Mouse (Mus musculus) fat pad, adult 2 months (tissue): ENCODE measurements around the gene Ttpal.
"Not testable (repeated sequence)": the region's sequence is repeated elsewhere in the genome, so short reads cannot be mapped to it uniquely, and the experiment has no call there.

Experiments used
- DNase-seq: peaks from one replicate; pipeline ENCODE4 v3.0.0-alpha.2; 2011; ENCODE audit warnings: low read depth, low spot score; ENCODE audit errors: extremely low read depth

Ttpal gene

DNA sequence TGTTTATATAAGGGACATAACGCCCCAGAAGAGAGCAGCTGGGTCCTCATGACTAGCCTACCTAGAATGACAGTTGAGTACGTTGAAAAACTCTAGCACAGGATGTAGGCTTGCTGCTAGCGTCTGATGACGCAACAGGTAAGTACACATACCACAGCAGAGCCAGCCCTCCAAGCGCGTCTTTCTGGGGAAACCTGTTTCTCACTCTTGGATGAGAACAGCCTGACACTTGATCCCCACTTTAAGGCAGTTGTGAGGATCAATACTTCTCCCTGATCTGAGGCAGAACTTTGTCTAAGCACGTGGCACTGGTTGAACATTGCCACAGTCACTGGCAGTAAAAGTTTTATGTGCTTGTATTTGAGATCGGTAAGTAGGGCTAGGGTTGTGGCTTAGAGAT lies 18.3 kb downstream of the Ttpal start:
- DNase-seq: peak; percentile 74

DNA sequence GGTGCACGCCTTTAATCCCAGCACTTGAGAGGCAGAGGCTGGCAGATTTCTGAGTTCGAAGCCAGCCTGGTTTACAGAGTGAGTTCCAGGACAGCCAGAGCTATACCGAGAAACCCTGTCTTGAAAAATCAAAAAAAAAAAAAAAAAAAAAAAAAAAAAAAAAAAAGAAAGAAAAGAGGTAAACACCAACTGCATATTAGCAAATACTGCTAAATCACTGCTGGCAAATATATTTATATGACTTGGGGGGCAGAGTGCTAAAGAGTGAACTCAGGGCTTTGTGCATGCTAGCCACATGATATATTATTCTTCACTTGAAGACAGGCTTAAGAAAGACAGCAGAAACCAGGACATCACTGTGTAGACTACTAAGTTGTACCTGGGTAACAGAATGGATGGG lies 19.3 kb downstream of the Ttpal start:
- DNase-seq: not testable (repeated sequence)

DNA sequence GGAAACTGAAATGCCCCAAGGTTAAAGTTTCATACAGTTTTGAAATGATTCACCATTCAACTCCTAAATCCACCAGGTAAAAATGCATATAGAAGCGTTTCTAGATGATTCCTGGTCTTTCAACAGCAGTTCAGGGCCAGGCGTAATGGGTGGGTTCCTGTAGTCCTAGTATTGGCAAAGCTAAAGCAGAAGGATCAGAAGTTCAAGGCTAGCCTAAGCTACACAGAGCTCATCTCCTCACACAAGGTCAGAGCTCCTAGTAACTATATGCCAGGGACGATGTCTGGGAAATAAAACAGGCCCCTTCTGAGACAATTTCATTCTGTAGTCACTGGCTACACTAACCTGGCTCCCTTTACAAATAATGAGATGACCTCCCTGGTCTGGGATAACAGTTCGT lies 29.1 kb downstream of the Ttpal start:
- no peak for DNase-seq

DNA sequence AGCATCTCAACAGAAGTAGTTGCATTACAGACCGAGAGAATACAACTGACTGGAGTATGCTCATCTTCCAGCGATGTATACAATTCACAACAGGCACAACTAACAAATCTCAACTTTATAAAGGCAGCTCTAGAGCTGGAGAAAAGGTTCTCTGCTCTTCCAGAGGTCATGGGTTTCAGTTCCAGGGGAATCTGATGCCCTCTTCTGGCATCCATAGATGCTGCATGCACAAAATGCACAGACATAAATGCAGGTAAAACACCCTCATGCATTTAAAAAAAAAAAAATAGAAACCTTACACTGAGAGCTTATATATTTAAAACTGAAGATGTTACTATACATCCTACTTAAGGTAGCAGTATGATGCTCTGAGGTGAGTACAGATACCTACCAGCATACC lies 29.6 kb downstream of the Ttpal start:
- no peak for DNase-seq

DNA sequence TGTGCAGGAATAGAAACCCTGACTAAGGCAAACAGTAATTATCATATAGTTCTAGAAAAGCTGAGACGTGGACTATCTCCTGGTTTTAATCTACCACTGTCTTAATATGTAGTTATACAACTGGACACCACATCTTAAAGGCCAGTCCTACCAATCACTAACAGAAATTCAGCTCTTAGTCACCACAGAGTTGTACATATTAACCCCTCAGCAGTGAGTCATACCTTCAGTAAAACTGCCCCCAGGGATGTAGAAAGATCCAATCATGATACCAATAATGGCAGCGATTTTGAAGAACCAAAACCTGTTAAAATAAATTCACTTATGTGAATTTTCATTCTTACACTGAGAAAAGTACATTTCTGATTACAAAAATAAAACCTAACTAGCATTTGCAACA lies 32.1 kb downstream of the Ttpal start:
- no peak for DNase-seq

DNA sequence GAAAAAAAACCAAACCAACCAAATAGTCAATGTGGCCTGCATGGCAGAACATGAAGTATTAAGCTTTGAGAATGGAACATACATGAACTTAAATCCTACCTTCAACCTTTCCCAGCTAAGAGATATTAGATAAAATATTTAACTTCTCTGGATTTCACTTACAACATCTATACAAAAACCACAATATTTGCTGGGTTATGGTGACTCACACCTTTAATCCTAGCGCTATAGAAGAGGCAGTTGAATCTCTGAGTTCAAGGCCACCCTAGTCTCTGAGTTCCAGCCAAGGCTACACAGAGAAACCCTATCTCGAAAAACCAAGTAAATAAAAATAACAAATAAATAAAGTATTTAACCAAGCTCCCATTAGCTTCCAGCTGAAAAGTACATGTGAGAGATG lies 33.9 kb downstream of the Ttpal start:
- no peak for DNase-seq

DNA sequence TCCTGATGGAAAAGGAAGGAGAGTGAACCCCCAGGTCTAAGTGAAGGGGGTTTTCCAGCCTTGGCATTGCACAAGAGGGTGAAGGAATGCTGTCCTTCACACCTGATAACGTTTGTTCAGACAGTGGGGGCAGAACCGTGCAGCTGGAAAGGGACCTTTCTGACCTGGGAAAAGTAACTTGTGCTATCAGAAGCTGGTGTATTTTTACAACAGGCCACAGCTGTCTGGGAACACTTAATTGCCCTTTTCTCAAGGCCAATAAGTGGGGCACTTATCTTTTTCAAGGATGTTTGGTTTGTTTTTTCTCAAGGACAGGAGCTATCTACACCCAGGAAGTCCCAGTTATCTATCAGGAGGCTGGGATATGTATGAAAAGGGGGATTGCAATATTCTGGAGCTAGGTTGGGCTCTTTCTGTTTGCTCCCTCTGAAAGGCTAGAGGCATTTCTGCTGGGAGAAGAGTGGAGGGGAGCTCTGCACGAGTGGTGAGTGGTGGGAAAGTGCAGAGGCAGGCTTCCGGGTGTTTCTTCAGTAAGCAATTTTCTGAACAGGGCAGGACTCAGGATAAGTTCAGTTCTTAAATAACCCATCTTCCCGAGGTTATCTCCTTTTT lies 35.6 kb downstream of the Ttpal start:
- no peak for DNase-seq

DNA sequence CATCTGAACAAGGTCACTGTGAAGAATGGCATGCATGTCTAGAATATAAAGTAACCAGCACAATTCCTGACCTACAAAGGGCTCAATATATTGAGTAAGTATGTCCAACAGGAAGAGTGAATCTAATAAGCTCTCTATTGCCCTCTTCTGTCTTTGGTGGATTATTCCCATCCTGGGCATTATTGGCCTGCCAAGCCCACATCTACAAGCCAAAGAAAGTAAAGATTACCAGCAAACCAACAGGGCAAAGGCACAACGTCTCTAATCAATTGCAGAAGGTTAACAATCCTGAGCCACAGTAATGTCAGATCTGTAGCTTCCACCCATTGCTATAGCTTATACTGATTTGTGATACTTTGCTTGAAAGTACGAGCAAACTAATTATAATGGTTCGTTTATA lies 38.4 kb downstream of the Ttpal start:
- no peak for DNase-seq

- no peak for DNase-seq
Observed at GRCm38 (mm10) chr2:163641681-163642080, 39.6 kb downstream of the Ttpal start.

- DNase-seq: peak; percentile 79
Observed at GRCm38 (mm10) chr2:163642685-163643575, 40.8 kb downstream of the Ttpal start.

DNA sequence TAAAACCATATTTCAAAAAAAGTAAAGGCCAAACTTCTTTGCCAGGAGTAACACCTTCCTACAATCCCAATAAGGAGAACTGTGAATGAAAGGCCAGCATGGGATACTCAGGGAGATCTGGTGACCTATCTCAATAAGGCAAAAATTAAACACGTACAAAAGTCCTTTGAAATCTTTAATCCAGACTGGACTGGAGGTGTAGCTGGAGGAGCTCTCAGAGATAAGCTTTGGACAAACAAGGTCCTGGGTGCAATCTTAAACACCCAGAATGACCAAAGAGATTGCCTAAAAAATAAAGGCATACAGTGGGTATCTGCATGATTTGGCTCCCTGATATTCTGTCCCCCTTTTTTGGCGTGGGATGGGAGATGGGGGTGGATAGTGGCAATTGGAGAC lies 41.5 kb downstream of the Ttpal start:
- no peak for DNase-seq

DNA sequence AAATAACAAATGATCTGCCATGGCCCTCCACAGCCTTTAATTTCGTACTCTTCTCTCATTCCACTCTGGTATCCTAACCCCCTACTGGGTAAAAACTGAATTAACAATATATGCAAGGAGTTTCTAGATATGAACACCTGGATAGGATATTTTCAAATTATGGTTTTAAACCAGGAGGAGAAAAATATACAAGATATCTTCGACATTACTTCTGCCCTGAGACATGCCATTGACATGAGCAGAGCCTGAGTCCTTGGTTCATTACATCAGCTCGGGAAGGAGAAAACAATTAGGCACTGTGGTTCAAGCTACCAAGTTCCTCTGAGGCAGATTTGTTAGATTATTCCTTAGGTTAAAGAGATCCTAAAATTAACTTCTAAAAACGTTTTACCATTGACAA lies 41.9 kb downstream of the Ttpal start:
- DNase-seq: no peak

DNA sequence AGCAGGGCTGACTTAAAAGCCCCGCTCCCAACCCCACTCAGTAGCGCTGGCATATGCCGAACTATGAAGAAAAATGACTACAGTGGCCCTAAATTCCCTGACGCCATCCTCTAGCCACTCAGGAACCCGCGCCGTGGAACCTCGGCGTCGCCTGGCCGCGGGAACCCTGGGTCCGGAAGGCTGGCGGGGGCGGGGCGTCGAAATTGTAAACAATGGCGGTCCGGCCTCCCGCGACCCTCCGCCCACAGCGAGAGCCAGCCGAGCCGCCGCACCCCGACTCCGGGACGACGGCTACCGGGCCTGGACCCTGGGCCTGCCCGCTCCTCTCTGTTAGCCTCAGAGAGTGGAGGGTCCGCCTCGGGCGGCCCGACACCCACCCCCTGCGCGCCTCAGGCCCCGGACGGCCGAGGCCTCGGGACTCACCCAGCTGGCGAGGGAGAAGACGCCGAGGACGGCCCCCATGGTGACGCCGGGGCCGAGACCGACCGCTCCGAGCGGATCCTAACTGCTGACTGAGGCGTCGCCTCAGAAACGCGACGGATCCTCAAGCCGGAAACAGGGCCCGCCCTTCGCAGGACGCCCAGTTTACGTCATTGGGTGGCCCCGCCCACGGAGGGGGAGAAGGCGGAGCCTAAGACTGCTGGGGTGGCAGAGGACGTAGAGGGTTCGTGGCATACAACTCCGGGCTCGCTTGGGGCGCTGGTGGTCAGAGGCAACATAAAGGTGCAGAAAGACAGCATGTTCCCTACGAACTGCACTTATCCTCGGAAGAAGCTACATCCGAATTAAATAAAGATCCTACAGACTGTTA lies 42.7 kb downstream of the Ttpal start, which contains the start of gene Serinc3:
Gene Serinc3, minus strand, starts transcription at position 557 of the 811 bp plus-strand sequence.
- DNase-seq: no peak

DNA sequence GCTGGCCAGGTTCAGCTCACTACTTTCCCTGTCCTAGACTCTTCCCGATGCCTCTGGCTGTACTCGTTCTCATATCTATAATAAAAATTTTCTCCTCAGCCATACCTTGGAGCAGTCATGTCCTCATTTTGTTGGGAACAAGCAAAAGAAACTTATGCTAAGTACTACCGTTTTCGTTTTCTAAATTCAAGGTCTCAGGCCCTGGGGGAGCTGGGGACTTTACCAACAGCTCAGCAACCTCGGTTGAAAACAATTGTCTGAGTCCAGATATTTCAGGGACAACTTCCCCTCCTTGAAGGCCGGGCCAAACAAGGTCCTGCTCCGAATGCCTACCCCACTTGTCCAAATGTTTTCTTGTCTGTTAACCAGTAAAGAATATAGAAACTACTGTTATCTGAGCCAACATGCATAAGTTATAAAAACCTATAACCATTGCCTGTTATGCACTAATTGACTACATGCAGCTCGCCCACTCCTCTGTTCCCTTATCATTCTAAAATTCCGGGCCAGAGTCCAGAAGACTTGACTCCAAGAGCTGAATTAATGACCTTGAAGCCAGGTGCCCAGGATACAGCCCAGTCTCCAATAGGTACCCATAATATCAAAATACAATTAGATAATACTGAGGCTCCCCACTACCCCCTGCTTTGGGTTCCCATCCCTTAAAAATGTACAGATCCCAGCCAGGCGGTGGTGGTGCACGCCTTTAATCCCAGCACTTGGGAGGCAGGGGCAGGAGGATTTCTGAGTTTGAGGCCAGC lies 43.8 kb downstream of the Ttpal start:
- no peak for DNase-seq

GRCm38 (mm10) chr2:163646461-163647080 lies 44.5 kb downstream of the Ttpal start:
- DNase-seq: no peak

DNA sequence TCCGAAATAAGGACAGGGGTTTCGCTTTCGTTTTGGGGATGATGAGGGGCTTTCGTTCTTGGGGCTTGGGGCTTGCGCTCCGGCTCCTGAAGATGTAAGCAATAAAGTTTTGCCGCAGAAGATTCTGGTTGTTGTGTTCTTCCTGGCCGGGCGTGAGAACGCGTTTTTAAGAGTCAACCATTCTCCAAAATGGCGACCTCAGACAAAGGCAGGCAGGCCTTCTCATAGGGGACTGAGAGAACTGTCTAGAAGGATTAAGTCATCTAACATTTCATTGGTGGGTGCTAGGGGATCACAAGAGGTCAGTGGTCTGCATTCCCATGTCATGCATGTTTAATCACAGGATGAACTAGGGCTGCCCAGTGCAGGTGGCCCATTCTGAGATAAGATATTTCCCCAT lies 53.6 kb downstream of the Ttpal start:
- not testable (repeated sequence) for DNase-seq

- no peak for DNase-seq
Observed at GRCm38 (mm10) chr2:163657486-163657885, 55.4 kb downstream of the Ttpal start.

GRCm38 (mm10) chr2:163657975-163658886 lies 56.1 kb downstream of the Ttpal start, which contains the start of gene Pkig:
Pkig (plus strand) TSS chr2:163658386.
- no peak for DNase-seq

DNA sequence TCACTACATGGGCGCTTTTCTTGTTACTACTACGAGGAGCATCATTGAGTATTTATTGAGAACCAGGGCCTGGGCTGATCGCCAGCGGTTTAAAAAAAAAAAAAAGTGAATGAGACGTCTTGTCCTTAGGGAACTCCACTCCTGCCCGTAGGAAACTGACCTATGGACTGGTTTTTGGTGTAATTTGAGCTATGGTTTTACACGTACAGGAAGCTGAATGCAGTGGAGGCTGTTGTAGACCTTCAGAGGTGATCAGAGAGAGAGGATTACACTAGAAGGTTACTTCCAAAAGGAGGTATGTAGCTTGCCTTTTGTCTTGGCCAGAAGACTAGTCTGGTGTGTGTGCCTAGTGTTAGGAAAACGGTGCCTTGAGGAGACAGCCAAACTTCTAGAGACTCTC lies 56.8 kb downstream of the Ttpal start:
- DNase-seq: no peak
